Mouse (Mus musculus): ENCODE data around the gene Gm21083.
"Not testable (repeated sequence)": the region's sequence is repeated elsewhere in the genome, so short reads cannot be mapped to it uniquely, and the experiment has no call there.

Gene Gm21083

GRCm38 (mm10) chr5:15577033-15577432 is at the start of gene Gm21083:
TSS of gene Gm21083 (plus strand) at chr5:15577333.
- not testable (repeated sequence) for DNase-seq

GRCm38 (mm10) chr5:15529122-15529521 is 48.0 kb upstream of the Gm21083 start, which contains the start of gene Gm21190:
TSS of gene Gm21190 (minus strand) at chr5:15529222.
- DNase-seq = not testable (repeated sequence)

- not testable (repeated sequence) for DNase-seq
Measured at GRCm38 (mm10) chr5:15548642-15549041, 28.5 kb upstream of the Gm21083 start.

GRCm38 (mm10) chr5:15549134-15549533 is 28.0 kb upstream of the Gm21083 start:
- not testable (repeated sequence) for DNase-seq

GRCm38 (mm10) chr5:15549606-15550005 is 27.5 kb upstream of the Gm21083 start:
- DNase-seq = not testable (repeated sequence)

GRCm38 (mm10) chr5:15558654-15559053 is 18.5 kb upstream of the Gm21083 start:
- DNase-seq = not testable (repeated sequence)

- not testable (repeated sequence) for DNase-seq
Measured at GRCm38 (mm10) chr5:15561425-15562264, 15.5 kb upstream of the Gm21083 start.

GRCm38 (mm10) chr5:15573735-15574134 is 3.4 kb upstream of the Gm21083 start:
- DNase-seq = not testable (repeated sequence)

GRCm38 (mm10) chr5:15586351-15586750 is 9.2 kb downstream of the Gm21083 start:
- DNase-seq = not testable (repeated sequence)

- DNase-seq = not testable (repeated sequence)
Measured at GRCm38 (mm10) chr5:15588291-15588690, 11.2 kb downstream of the Gm21083 start.

- not testable (repeated sequence) for DNase-seq
Measured at GRCm38 (mm10) chr5:15590635-15591034, 13.5 kb downstream of the Gm21083 start.

GRCm38 (mm10) chr5:15591577-15591976 is 14.4 kb downstream of the Gm21083 start:
- DNase-seq = not testable (repeated sequence)

GRCm38 (mm10) chr5:15598831-15599230 is 21.7 kb downstream of the Gm21083 start:
- not testable (repeated sequence) for DNase-seq

GRCm38 (mm10) chr5:15600342-15600741 is 23.2 kb downstream of the Gm21083 start:
- not testable (repeated sequence) for DNase-seq

GRCm38 (mm10) chr5:15601481-15601880 is 24.3 kb downstream of the Gm21083 start:
- DNase-seq = not testable (repeated sequence)

- not testable (repeated sequence) for DNase-seq
Measured at GRCm38 (mm10) chr5:15601960-15602359, 24.8 kb downstream of the Gm21083 start.

GRCm38 (mm10) chr5:15602424-15602947 is 25.4 kb downstream of the Gm21083 start:
- DNase-seq = not testable (repeated sequence)

- not testable (repeated sequence) for DNase-seq
Measured at GRCm38 (mm10) chr5:15603008-15603407, 25.9 kb downstream of the Gm21083 start.

GRCm38 (mm10) chr5:15603585-15603984 is 26.5 kb downstream of the Gm21083 start:
- not testable (repeated sequence) for DNase-seq

GRCm38 (mm10) chr5:15606677-15607076 is 29.5 kb downstream of the Gm21083 start:
- peak; percentile 2 to 3 for DNase-seq

GRCm38 (mm10) chr5:15610695-15611094 is 33.6 kb downstream of the Gm21083 start:
- not testable (repeated sequence) for DNase-seq

GRCm38 (mm10) chr5:15616195-15616594 is 39.1 kb downstream of the Gm21083 start:
- not testable (repeated sequence) for DNase-seq

- DNase-seq = not testable (repeated sequence)
Measured at GRCm38 (mm10) chr5:15618764-15619163, 41.6 kb downstream of the Gm21083 start, which contains the start of gene Speer4d. TSS of gene Speer4d (plus strand) at chr5:15619064.

- DNase-seq = not testable (repeated sequence)
Measured at GRCm38 (mm10) chr5:15628136-15628535, 51.0 kb downstream of the Gm21083 start.
